Mouse (Mus musculus) monocyte, adult 5-6 weeks (primary cell): Measurements from ENCODE around the gene Mylk. TPM values are rescaled to one million over a fixed set of nuclear protein-coding genes. Genes with fewer than 3 reads are reported as not detected.

Experiments
- ATAC-seq: fragments of 153-309, 156-312 bp; replicated peaks from 2 replicates; pipeline ENCODE4 v1.8.0; 2017; ENCODE audit warnings: mild to moderate bottlenecking; ENCODE audit not compliant: low TSS enrichment, insufficient number of reproducible peaks, severe bottlenecking, poor library complexity, low FRiP score
- total RNA-seq: library from RNA; stranded (forward); fragments of 200-1000, 200-491, 200-594 nt; gene quantifications from 3 replicates; pipeline ENCODE4 v1.2.3, GENCODE M21; 2017

The Mylk gene
- total RNA-seq, 1 experiment from 2014 or later: 4.7 TPM

GRCm38 (mm10) chr16:34993694-34994330 lies 248.8 kb downstream of the Mylk start:
- no peak for ATAC-seq

DNA sequence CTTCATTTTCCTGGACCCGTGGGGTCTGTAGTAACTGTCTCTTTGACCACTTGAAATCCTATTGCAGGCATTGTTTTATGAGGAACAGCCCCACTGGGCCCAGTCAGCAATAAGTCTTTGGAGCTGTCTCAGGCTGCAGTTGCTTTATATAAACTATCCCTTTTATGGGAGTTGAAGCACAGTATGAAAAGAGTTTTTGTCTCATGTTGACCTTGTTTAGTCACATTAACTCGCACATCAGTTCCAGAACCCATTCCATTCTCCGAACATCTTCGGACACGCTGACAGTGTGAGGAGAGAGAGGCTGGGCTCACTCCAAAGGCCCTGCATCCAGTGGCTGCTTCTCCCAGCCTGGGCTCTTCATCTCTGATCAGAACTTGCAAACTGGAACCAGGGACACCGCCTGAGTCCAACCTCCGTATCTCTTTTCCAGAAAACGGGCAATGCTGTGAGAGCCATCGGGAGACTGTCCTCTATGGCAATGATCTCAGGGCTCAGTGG lies 249.7 kb downstream of the Mylk start:
- ATAC-seq: no peak

- no peak for ATAC-seq
Observed at GRCm38 (mm10) chr16:34996133-34996532, 251.1 kb downstream of the Mylk start.

DNA sequence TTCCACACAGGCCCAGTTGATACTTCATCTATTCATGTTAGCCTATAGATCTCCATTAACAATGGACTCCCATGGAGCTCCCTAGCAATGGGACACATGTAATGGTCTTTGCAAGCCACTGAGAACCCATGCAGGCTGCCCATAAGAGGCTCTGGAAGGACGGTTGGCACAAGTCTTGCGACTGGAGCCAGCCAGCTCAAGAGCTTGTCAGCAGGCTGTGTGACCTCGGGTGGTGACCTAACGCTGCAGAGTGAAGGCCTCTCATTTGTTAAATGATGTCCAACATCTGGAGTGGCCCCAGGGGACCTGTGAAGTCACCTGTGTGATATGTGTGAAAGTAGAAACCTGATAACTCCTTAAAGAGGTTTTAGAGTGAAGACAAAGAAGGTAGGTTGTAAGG lies 252.0 kb downstream of the Mylk start:
- ATAC-seq: no peak

GRCm38 (mm10) chr16:34997576-34997975 lies 252.6 kb downstream of the Mylk start:
- ATAC-seq: no peak

- ATAC-seq: no peak
Observed at GRCm38 (mm10) chr16:34999016-34999415, 254.0 kb downstream of the Mylk start.

DNA sequence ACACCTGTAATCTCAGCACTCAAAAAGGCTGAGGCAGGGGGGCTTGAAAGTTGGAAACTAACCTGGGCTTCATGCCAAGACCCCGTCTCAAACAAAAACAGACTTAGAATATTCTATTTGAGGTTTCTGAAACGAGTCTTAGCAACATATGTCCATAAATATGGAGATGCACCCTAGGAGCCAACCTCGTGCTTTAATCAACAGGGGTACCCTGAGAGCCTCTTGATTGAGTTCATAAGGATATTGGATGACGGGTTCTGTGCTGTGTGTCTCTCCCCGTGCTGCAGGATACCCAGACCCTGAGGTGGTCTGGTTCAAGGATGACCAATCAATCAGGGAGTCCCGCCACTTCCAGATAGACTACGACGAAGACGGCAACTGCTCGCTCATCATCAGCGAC lies 255.0 kb downstream of the Mylk start:
- ATAC-seq: no peak

DNA sequence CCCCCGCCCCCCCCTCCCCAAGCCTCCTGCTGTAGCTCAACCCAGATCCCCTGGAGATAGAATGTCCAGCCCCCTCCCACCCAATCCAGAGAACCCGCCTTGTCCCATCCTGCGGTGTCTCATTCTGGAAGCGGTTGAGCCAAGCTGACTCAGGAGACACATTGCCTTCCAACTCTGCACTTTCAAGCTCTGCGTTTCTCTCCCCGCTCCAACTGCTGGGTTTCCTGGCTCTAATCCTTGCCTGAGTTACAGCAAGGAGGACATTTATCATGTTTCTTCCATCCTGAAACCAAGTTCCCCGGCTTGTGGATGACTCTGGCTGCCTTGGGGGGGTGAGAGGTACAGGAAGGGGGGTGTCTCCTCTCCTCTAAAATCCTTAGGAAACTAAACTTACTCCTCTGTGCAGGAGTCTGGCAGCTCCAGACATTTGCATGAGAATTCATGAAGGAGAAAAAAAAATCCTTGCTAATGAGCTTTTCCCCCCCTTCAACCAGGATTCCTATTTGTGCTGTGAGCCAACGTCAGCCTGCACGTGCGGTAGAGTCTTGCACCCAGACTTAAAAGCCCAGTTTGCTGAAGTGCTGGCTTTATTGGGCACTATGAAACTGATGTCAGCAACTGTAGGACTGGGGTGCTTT lies 256.0 kb downstream of the Mylk start:
- no peak for ATAC-seq

DNA sequence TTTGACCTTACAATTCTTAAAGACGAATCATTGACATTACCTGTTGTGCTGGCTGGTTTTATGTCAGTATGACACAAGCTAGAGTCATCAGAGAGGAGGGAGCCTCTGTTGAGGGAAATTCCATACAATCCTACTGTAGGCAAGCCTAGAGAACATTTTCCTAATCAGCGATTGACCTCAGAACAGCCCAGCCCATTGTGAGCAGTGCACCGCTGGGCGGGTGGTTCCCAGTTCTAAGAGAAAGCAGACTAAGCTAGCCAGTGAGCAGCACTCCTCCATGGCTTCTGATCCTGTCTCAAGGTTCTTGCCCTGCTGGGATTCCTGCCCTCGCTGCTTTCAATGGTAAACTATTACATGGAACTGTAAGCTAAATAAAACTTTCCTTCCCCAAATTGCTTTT lies 259.3 kb downstream of the Mylk start:
- no peak for ATAC-seq

DNA sequence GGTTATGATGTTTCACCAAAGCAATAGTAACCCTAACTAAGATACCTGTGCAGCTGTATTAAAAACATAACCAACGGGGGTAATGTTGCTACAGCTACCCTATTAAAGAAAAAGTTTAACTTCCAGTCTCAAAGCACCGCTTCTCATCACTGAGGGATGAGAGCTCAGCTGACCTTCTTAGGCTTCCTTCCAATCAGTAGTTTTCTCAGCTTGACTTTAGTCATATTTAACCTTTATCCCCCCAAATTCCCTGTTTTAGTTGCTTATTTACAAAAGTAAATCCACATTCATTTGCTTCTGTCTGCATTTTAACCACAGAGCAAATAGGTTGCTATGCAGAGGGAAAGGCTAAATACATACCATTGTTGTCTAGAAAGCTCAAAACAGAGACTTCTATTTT lies 259.7 kb downstream of the Mylk start:
- ATAC-seq: no peak

DNA sequence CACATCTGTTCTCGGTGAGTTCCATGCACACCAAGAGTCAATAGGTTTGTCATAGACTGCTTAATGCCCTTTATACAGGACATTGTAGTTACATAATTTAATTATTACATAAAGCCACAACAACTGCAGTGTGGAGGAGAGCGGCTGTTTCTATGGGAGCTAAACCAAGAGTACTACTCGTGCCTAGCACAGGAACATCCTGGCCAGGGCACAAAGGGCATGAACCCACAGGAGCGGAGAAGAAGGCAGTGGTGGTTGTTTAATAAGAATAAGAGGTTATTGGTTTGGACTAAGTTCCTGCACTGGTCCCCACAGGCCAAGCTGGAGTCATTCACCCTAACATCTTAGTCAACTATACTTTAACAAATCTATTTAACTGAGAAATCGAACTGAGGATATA lies 261.2 kb downstream of the Mylk start:
- no peak for ATAC-seq

DNA sequence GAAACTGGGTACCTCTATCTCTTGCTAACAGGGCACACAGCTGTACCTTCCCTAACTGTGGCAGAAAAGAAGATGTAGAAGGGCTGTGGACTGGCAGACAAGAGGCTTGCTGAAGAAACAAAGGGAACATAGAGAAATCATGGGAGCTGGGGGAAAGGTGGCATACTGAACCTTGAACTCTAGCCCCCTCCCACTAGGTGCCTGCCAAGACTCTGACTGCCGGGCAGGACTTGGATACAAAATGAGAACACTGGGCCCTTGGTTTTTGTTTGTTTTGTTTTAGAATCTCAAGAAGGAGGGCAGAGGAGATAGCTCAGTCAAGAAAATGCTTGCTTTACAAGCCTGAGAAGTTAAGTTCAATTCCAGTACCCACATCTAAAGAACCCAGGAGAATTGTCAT lies 262.4 kb downstream of the Mylk start:
- no peak for ATAC-seq

DNA sequence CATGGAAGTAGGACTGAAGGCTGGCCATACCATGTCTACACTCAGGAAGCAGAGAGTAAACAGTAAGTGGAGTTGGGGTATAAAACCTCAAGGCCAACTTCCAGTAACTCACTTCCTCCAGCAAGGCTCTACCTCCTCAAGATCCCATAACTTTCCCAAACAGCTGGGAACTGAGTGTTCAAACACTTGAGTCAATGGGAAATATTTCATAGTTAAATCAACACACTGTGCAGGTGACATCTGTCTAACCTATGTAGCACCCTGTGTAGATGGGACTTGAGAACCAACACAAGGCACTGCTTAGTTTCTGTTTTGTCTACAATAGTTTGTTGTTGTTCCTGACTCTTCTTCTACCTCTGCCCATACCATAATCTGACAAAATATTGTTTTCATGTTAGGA lies 263.4 kb downstream of the Mylk start:
- no peak for ATAC-seq

- ATAC-seq: no peak
Observed at GRCm38 (mm10) chr16:35013501-35013900, 268.5 kb downstream of the Mylk start.

- no peak for ATAC-seq
Observed at GRCm38 (mm10) chr16:35016491-35016890, 271.5 kb downstream of the Mylk start.

- no peak for ATAC-seq
Observed at GRCm38 (mm10) chr16:35018470-35018974, 273.5 kb downstream of the Mylk start.

DNA sequence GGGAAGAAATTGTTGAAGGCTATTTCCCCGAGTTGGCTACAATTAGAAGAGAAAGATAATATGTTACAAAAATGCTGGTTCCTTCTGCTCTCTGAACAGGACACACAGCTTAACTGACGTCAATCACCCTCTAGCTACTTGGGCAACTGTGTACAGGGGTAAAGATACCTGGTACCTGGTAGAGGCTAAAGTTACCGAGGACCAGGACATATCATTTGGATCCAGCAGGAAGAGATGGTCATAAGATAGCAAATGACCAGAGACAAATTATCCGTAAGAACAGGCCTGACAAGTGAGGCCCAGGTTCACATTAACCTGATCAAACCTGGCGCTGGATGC lies 276.9 kb downstream of the Mylk start:
- ATAC-seq: no peak

- ATAC-seq: peak; percentile 96
Observed at GRCm38 (mm10) chr16:35022242-35023137, 277.5 kb downstream of the Mylk start, which contains the start of gene Hacd2. Gene Hacd2 (plus strand): TSS chr16:35022428.

DNA sequence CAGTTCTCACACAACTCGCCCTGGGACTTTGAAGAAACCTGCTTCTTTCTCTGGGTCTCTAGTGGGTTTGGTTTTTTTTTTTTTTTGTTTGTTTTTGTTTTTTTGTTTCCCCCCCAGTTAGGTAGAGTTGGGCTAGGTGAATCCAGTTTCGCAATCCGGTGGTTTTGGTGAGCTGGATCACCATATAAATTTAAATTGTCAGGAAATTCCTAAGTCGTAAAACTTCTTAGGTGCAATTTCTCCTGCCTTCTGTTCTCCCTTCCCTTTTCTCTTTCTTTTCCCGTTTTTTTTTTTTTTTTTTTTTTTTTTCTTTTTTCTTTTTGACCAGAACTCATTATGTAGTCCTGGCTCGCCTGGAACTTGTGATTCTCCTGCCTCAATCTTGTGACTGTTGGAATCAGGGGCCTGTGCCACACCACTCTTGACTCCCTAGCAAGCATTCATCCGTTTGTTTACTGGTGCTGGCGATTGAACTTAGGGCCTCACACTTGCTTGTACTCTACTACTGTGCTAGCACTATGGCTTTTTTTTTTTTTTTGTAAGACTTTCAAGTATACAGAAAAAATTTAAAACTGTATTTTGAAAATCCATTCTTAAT lies 278.2 kb downstream of the Mylk start:
- no peak for ATAC-seq
